Mouse (Mus musculus) liver, embryonic 13.5 days (tissue): ENCODE results near the gene Gm26661. TPM values are rescaled to one million over a fixed set of nuclear protein-coding genes. Genes with fewer than 3 reads are reported as not detected.

ENCODE experiments used
- polyA plus RNA-seq: library from polyadenylated mRNA; unstranded; fragments of >200 nt; fragmentation: Nextera tagmentation; extraction: Ambion mirVana; gene quantifications from 2 replicates; pipeline ENCODE4 v1.2.1, GENCODE M21; 2015

Gene Gm26661
- polyA plus RNA-seq, 1 experiment from 2014 or later = not detected

Other genes starting within 250 kb of the Gm26661 start
- 0.07 TPM in 1 of 2 replicates, not detected in the other for gene Gm3558, start 223.0 kb upstream of the Gm26661 start, polyA plus RNA-seq
- gene Gm10338, start 196.0 kb upstream of the Gm26661 start, polyA plus RNA-seq = not detected in 2 replicates
- not detected in 2 replicates for gene Gm10128, start 147.6 kb upstream of the Gm26661 start, polyA plus RNA-seq
- gene Flnb, start 26.4 kb downstream of the Gm26661 start, polyA plus RNA-seq = 2.9 and 3.8 TPM in 2 replicates
- not detected in 2 replicates for gene Gm45521, start 165.7 kb downstream of the Gm26661 start, polyA plus RNA-seq
- gene Dnase1l3, start 203.0 kb downstream of the Gm26661 start, polyA plus RNA-seq = 1.3 and 1.8 TPM in 2 replicates
- gene Abhd6, start 211.3 kb downstream of the Gm26661 start, polyA plus RNA-seq = 9.3 and 9.9 TPM in 2 replicates